In the genomic region with DNA sequence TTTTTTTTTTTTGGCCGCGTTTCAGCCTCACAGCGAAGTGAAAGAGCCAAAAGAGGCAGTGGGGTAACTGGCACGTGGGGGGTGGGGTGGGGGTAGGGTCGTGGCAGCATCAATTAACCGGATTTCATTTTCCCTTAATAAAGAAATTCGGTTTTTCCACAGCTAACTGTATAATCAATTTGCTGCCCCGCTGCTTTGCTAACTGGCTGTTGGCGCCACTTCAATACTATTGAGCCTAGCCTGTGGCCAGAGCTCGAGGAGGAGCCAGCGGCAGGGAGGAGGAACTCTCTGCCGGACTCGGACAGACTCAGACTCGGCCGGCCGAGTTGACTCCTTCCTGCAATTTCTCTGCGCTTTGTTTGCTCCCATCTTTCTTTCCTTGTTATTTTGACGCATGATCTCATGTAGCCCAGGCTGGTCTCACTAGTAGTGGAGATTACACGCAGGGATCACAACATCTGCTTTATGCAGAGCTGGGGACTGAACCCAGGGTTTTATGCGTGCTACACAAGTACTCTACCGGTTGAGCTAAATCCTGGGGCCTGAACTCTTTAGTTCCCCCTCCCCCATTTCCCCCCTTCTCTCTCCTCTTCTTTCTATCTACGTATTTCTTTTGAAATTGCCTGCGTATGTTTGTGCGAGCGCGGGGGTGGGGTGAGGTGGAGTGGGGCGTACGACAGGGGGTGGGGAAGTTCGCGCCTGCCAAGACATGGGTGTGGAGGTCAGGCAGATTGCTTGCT, we compare ENCODE assay signal across 8 mouse cellular contexts.
DNase-seq lines count a peak whose midpoint lies in the region; ATAC-seq lines count a peak whose summit lies in the region.

No protein-coding gene starts in this region.

- peak overlapping the region; percentile 14; the same call in 1 of the 2 replicates for H3K27ac ChIP-seq in intestine, embryonic 16.5 days (ENCODE audit: low read length)
- no peak overlapping the region for H3K27ac ChIP-seq in limb, embryonic 11.5 days (replicated peaks; ENCODE audit: low read depth, low read length)
- H3K27ac ChIP-seq in midbrain, embryonic 12.5 days (replicated peaks) = no peak overlapping the region

- peak overlapping the region; percentile 68 for H3K9ac ChIP-seq in intestine, embryonic 16.5 days (ENCODE audit: low read depth, low read length)
- peak overlapping the region; percentile 58 for H3K9ac ChIP-seq in limb, embryonic 11.5 days (ENCODE audit: low read length)
- H3K9ac ChIP-seq in midbrain, embryonic 12.5 days (replicated peaks) = peak overlapping the region; percentile 43

- peaks cover 3% of the 10 kb centered on the region; the same call in 1 of the 2 replicates for H3K4me1 ChIP-seq in intestine, embryonic 16.5 days (ENCODE audit: control insufficient read depth, insufficient read depth, low read length)
- H3K4me1 ChIP-seq in limb, embryonic 11.5 days (ENCODE audit: control insufficient read depth, insufficient read depth, low read length) = 0 out of 2 replicates have a peak, but pooled peaks cover 2% of the 10 kb centered on the region
- H3K4me1 ChIP-seq in midbrain, embryonic 12.5 days = peaks cover 7% of the 10 kb centered on the region

- 5% methylated on average over 30 of the region's 30 CpGs for WGBS in intestine, embryonic 16.5 days
- 11% methylated on average over 30 of the region's 30 CpGs for whole genome bisulfite sequencing in limb, embryonic 11.5 days
- 7% methylated on average over 27 of the region's 30 CpGs for WGBS in midbrain, embryonic 12.5 days

- H3K4me2 ChIP-seq in intestine, embryonic 16.5 days (ENCODE audit: low read depth, low read length) = peak overlapping the region; percentile 67
- peak overlapping the region; percentile 53 for H3K4me2 ChIP-seq in limb, embryonic 11.5 days (ENCODE audit: low read depth, severe bottlenecking)
- H3K4me2 ChIP-seq in midbrain, embryonic 12.5 days (replicated peaks) = peak overlapping the region; percentile 56

- no peaks in the 10 kb centered on the region for H3K27me3 ChIP-seq in intestine, embryonic 16.5 days (replicated peaks; ENCODE audit: control insufficient read depth, insufficient read depth, low read length)
- H3K27me3 ChIP-seq in limb, embryonic 11.5 days (ENCODE audit: control insufficient read depth, insufficient read depth, low read length) = no peaks in the 10 kb centered on the region
- H3K27me3 ChIP-seq in midbrain, embryonic 12.5 days = no peaks in the 10 kb centered on the region; the same call in 1 of the 2 replicates

- no peaks in the 10 kb centered on the region for H3K9me3 ChIP-seq in intestine, embryonic 16.5 days (ENCODE audit: control insufficient read depth, low read length)
- no peaks in the 10 kb centered on the region for H3K9me3 ChIP-seq in limb, embryonic 11.5 days (ENCODE audit: control insufficient read depth, low read length)
- H3K9me3 ChIP-seq in midbrain, embryonic 12.5 days = no peaks in the 10 kb centered on the region

- peak; percentile 7 to 25 for DNase-seq in left cerebral cortex, adult 18-20 months (ENCODE audit: low spot score in 2 of 2)
- DNase-seq in left cerebral cortex, adult 11 months (ENCODE audit: low spot score) = no peak
- DNase-seq in embryo, embryonic 11 days = peak; percentile 84
- DNase-seq in limb, embryonic 11.5 days (ENCODE audit: low spot score) = peak; percentile 77
- peak; percentile 12 for DNase-seq in spleen, adult 12 weeks (ENCODE audit: low spot score)

- H3K36me3 ChIP-seq in intestine, embryonic 16.5 days (ENCODE audit: control insufficient read depth, insufficient read depth, low read length) = no peaks in the 10 kb centered on the region
- H3K36me3 ChIP-seq in limb, embryonic 11.5 days (ENCODE audit: control insufficient read depth, insufficient read depth, low read length) = no peaks in the 10 kb centered on the region
- H3K36me3 ChIP-seq in midbrain, embryonic 12.5 days = no peaks in the 10 kb centered on the region

- peak; percentile 80 for ATAC-seq in granulocyte monocyte progenitor cell, adult 5-6 weeks (replicated peaks; ENCODE audit: poor library complexity, severe bottlenecking)
- ATAC-seq in intestine, embryonic 16.5 days = peak; percentile 94
- ATAC-seq in limb, embryonic 11.5 days (ENCODE audit: insufficient number of reproducible peaks, low FRiP score, low TSS enrichment, low read depth) = peak; percentile 68
- ATAC-seq in midbrain, embryonic 12.5 days (ENCODE audit: low FRiP score, low read depth) = peak; percentile 80

- peak overlapping the region; percentile 47 for H3K4me3 ChIP-seq in intestine, embryonic 16.5 days (ENCODE audit: low read length)
- H3K4me3 ChIP-seq in limb, embryonic 11.5 days (ENCODE audit: low read depth, low read length) = peak overlapping the region; percentile 28
- peak overlapping the region; percentile 40 for H3K4me3 ChIP-seq in midbrain, embryonic 12.5 days
